Mouse (Mus musculus) G1E (cell line): ENCODE measurements around the gene Nfkbib.

ENCODE experiments used
- CTCF ChIP-seq: IDR thresholded peaks from 2 replicates; pipeline ENCODE4 v1.5.1; 2012; ENCODE audit warnings: low read depth, low read length, inconsistent platforms, mixed read lengths
- GATA1 ChIP-seq: IDR thresholded peaks from 2 replicates; pipeline ENCODE4 v1.6.1; 2012; ENCODE audit warnings: borderline replicate concordance, low read length, inconsistent platforms, mixed read lengths
- POLR2AphosphoS5 ChIP-seq: IDR thresholded peaks from 2 replicates; pipeline ENCODE4 v1.6.1; 2012; ENCODE audit warnings: low read depth, low read length, inconsistent platforms; ENCODE audit not compliant: insufficient replicate concordance
- TAL1 ChIP-seq: conservative IDR thresholded peaks from 2 replicates; pipeline ENCODE4 v1.6.1; 2012; ENCODE audit warnings: low read depth, low read length, inconsistent platforms, mixed read lengths

DNA sequence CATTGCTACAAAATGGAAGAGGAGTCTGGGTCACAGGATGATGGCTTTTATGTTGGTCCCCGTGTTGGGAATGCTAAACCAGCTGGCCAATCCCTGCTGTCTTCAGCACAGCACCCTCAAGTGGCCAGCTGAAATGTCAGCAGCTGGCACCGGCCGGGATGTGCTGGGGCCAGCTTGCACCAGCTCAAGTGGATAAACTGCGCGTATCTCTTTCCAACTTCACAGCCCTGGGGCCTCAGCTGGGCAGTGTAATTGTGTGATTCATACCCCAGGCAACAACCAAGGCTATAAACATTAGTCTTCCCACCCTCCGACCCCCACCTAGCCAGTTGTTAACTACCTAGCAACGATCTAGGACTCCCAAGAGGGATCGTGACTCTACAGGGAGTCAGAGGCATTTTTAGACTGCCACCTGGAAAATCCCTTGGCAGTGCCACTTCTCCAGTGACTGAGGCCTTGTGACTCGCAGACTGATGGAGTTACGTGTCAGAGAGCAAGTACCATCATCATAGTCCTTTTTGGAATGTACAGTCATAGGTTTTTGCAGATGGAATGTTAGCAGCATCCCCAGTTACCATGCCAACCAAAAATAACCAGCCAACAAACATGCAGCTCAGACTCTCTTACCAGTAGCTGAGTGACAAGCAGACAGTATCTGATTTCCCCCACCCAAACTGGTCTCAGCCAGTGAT is 39.5 kb downstream of the Nfkbib start:
- no peak for TF ChIP-seq CTCF
- TF ChIP-seq GATA1, result no peak
- no peak for TF ChIP-seq TAL1
- no peak for TF ChIP-seq POLR2AphosphoS5
